Mouse (Mus musculus) liver, postnatal 0 days (tissue): ENCODE data around the gene Mastl. TPM values are rescaled to one million over a fixed set of nuclear protein-coding genes. Genes with fewer than 3 reads are reported as not detected.

ENCODE experiments used
- ATAC-seq: fragments of 200-750 bp; cut with Nextera tagmentation; 2 replicates; pipeline ENCODE4 v1.8.0; 2017; ENCODE audit warnings: mild to moderate bottlenecking, moderate library complexity
- DNase-seq: peaks from one replicate; pipeline ENCODE4 v3.0.0-alpha.2; 2016
- H3K27ac ChIP-seq: fragments of 300-500 bp; sonication (generic); 2 replicates; pipeline ENCODE4 v1.5.1; 2014; ENCODE audit warnings: antibody characterized with exemption, moderate library complexity, mild to moderate bottlenecking, low read depth
- H3K27me3 ChIP-seq: fragments of 300-500 bp; sonication (generic); 2 replicates; pipeline ENCODE4 v1.6.1; 2014; ENCODE audit warnings: low read length, control low read depth, mixed read lengths; ENCODE audit not compliant: insufficient read depth
- H3K36me3 ChIP-seq: fragments of 300-500 bp; sonication (generic); replicated peaks from 2 replicates; pipeline ENCODE4 v1.6.1; 2014; ENCODE audit warnings: mild to moderate bottlenecking, control low read depth, low read length, moderate library complexity, mixed read lengths; ENCODE audit not compliant: insufficient read depth
- H3K4me1 ChIP-seq: fragments of 300-500 bp; sonication (generic); 2 replicates; pipeline ENCODE4 v1.6.1; 2014; ENCODE audit warnings: antibody characterized with exemption, mild to moderate bottlenecking, control low read depth; ENCODE audit not compliant: insufficient read depth
- H3K4me2 ChIP-seq: fragments of 300-500 bp; sonication (generic); 2 replicates; pipeline ENCODE4 v1.6.1; 2014; ENCODE audit warnings: low read depth, mild to moderate bottlenecking, low read length, moderate library complexity, mixed read lengths
- H3K4me3 ChIP-seq: fragments of 300-500 bp; sonication (generic); 2 replicates; pipeline ENCODE4 v1.5.1; 2014; ENCODE audit warnings: low read depth, low read length
- H3K9ac ChIP-seq: fragments of 300-500 bp; sonication (generic); replicated peaks from 2 replicates; pipeline ENCODE4 v1.6.1; 2014; ENCODE audit warnings: mild to moderate bottlenecking, moderate library complexity
- H3K9me3 ChIP-seq: fragments of 300-500 bp; sonication (generic); 2 replicates; pipeline ENCODE4 v1.6.1; 2016; ENCODE audit warnings: mild to moderate bottlenecking, control low read depth, low read length, mixed read lengths
- CTCF ChIP-seq: sonication (generic); IDR thresholded peaks from 2 replicates; pipeline ENCODE4 v1.5.1; 2016; ENCODE audit warnings: antibody characterized with exemption, low read depth
- EP300 ChIP-seq: IDR thresholded peaks from 2 replicates; pipeline ENCODE4 v1.6.1; 2016; ENCODE audit warnings: antibody characterized with exemption, low read depth, mild to moderate bottlenecking
- WGBS: fragments of 180-500 bp; shearing (Covaris S2); extraction: QIAGEN DNeasy Blood & Tissue Kit; methylation state at CpG from one replicate; pipeline ENCODE4 v1.1.7; 2014; ENCODE audit not compliant: insufficient replicate concordance; 5-methylcytosine and 5-hydroxymethylcytosine counted together
- polyA plus RNA-seq: library from polyadenylated mRNA; unstranded; fragments of >200 nt; fragmentation: Nextera tagmentation; extraction: Ambion mirVana; gene quantifications from 2 replicates; pipeline ENCODE4 v1.2.1, GENCODE M21; 2015

Mastl gene
- polyA plus RNA-seq, 1 experiment from 2014 or later = 2.3 TPM

- Histone ChIP-seq H3K4me1 (no peaks in the 10 kb centered on the region), H3K36me3 (peaks cover 35% of the 10 kb centered on the region), H3K9ac (no peak overlapping the region), H3K4me2 (no peak overlapping the region), H3K4me3 (no peak overlapping the region), H3K27ac (peak overlapping the region; percentile 31), H3K9me3 (no peaks in the 10 kb centered on the region), H3K27me3 (no peaks in the 10 kb centered on the region)
- TF ChIP-seq EP300 = no peak
- TF ChIP-seq CTCF = no peak
- ATAC-seq (no peak), DNase-seq (no peak)
- 61% methylated on average over 5 of the region's 5 CpGs for WGBS
Measured at GRCm38 (mm10) chr2:23077693-23078092, 78.1 kb downstream of the Mastl start.

- no peak for ATAC-seq
Measured at GRCm38 (mm10) chr2:23076783-23077182, 79.0 kb downstream of the Mastl start.

GRCm38 (mm10) chr2:23075846-23076245 is 80.0 kb downstream of the Mastl start:
- H3K4me3 ChIP-seq = no peak overlapping the region
- no peaks in the 10 kb centered on the region for H3K27me3 ChIP-seq
- ATAC-seq (peak; percentile 76), DNase-seq (no peak)
- H3K4me2 ChIP-seq = no peak overlapping the region
- no peaks in the 10 kb centered on the region; the same call in 1 of the 2 replicates for H3K4me1 ChIP-seq
- H3K27ac ChIP-seq = no peak overlapping the region; the same call in 1 of the 2 replicates
- H3K9me3 ChIP-seq = no peaks in the 10 kb centered on the region
- H3K9ac ChIP-seq = no peak overlapping the region
- H3K36me3 ChIP-seq = peaks cover 30% of the 10 kb centered on the region
- TF ChIP-seq EP300 (no peak), CTCF (no peak)

More at GRCm38 (mm10) chr2:23076783-23077182, 79.0 kb downstream of the Mastl start:
- no peak for DNase-seq
- H3K9ac ChIP-seq = no peak overlapping the region
- no peaks in the 10 kb centered on the region; the same call in 1 of the 2 replicates for H3K4me1 ChIP-seq
- no peaks in the 10 kb centered on the region for H3K27me3 ChIP-seq
- peak; percentile 44 for TF ChIP-seq CTCF
- no peak for TF ChIP-seq EP300
- H3K36me3 ChIP-seq = peaks cover 31% of the 10 kb centered on the region
- no peaks in the 10 kb centered on the region for H3K9me3 ChIP-seq
- no peak overlapping the region for H3K4me3 ChIP-seq
- H3K4me2 ChIP-seq = no peak overlapping the region
- peak overlapping the region; percentile 18; the same call in 1 of the 2 replicates for H3K27ac ChIP-seq

GRCm38 (mm10) chr2:23071406-23071805 is 84.4 kb downstream of the Mastl start:
- H3K36me3 ChIP-seq = 0 out of 2 replicates have a peak, but pooled peaks cover 7% of the 10 kb centered on the region
- no peak for ATAC-seq
- no peak overlapping the region for H3K9ac ChIP-seq
- no peak overlapping the region for H3K4me3 ChIP-seq
- no peaks in the 10 kb centered on the region for H3K27me3 ChIP-seq
- TF ChIP-seq EP300 (no peak), CTCF (no peak)
- WGBS = 62% methylated on average over 1 of the region's 1 CpGs
- no peak for DNase-seq
- peaks cover 9% of the 10 kb centered on the region for H3K4me1 ChIP-seq
- H3K4me2 ChIP-seq = no peak overlapping the region
- no peak overlapping the region for H3K27ac ChIP-seq
- no peaks in the 10 kb centered on the region for H3K9me3 ChIP-seq

- ATAC-seq (no peak), DNase-seq (no peak)
- Histone ChIP-seq H3K36me3 (0 out of 2 replicates have a peak, but pooled peaks cover 5% of the 10 kb centered on the region), H3K4me1 (peaks cover 9% of the 10 kb centered on the region), H3K4me3 (no peak overlapping the region), H3K27me3 (no peaks in the 10 kb centered on the region), H3K27ac (peak overlapping the region; percentile 2; the same call in 1 of the 2 replicates), H3K9me3 (no peaks in the 10 kb centered on the region), H3K9ac (no peak overlapping the region), H3K4me2 (peak overlapping the region; percentile 98)
- WGBS = 90% methylated on average over 2 of the region's 2 CpGs
- no peak for TF ChIP-seq EP300
- no peak for TF ChIP-seq CTCF
Measured at GRCm38 (mm10) chr2:23070491-23070890, 85.3 kb downstream of the Mastl start.

- no peak for TF ChIP-seq EP300
- peak; percentile 56 for TF ChIP-seq CTCF
- peak overlapping the region; percentile 98 for H3K4me2 ChIP-seq
- H3K9ac ChIP-seq = peak overlapping the region; percentile 85
- H3K27me3 ChIP-seq = no peaks in the 10 kb centered on the region
- H3K27ac ChIP-seq = peak overlapping the region; percentile 100
- H3K36me3 ChIP-seq = 0 out of 2 replicates have a peak, but pooled peaks cover 5% of the 10 kb centered on the region
- WGBS = under 1% methylated on average over 50 of the region's 50 CpGs
- H3K4me1 ChIP-seq = peaks cover 9% of the 10 kb centered on the region
- H3K4me3 ChIP-seq = peak overlapping the region; percentile 70
- ATAC-seq = peak; percentile 89
- DNase-seq = peak; percentile 96
- no peaks in the 10 kb centered on the region for H3K9me3 ChIP-seq
Measured at GRCm38 (mm10) chr2:23068894-23069744, 86.7 kb downstream of the Mastl start.
